Mouse (Mus musculus) intestine, postnatal 0 days (tissue): ENCODE data around the gene Olfr282. TPM values are rescaled to one million over a fixed set of nuclear protein-coding genes. Genes with fewer than 3 reads are reported as not detected.

Experiments
- ATAC-seq: fragments of 200-750 bp; cut with Nextera tagmentation; 2 replicates; pipeline ENCODE4 v1.8.0; 2017; ENCODE audit warnings: mild to moderate bottlenecking, moderate TSS enrichment, moderate library complexity
- H3K27ac ChIP-seq: fragments of 300-500 bp; sonication (generic); 2 replicates; pipeline ENCODE4 v1.5.1; 2014; ENCODE audit warnings: mild to moderate bottlenecking, low read depth, low read length, moderate library complexity
- H3K27me3 ChIP-seq: fragments of 300-500 bp; sonication (generic); replicated peaks from 2 replicates; pipeline ENCODE4 v1.6.1; 2014; ENCODE audit warnings: low read length, mixed read lengths; ENCODE audit not compliant: control insufficient read depth, insufficient read depth
- H3K36me3 ChIP-seq: fragments of 300-500 bp; sonication (generic); 2 replicates; pipeline ENCODE4 v1.6.1; 2014; ENCODE audit warnings: mild to moderate bottlenecking, moderate library complexity; ENCODE audit not compliant: control insufficient read depth, insufficient read depth
- H3K4me1 ChIP-seq: fragments of 300-500 bp; sonication (generic); replicated peaks from 2 replicates; pipeline ENCODE4 v1.6.1; 2014; ENCODE audit warnings: antibody characterized with exemption, low read length, mixed read lengths; ENCODE audit not compliant: control insufficient read depth, insufficient read depth
- H3K4me2 ChIP-seq: fragments of 300-500 bp; sonication (generic); replicated peaks from 2 replicates; pipeline ENCODE4 v1.6.1; 2014; ENCODE audit warnings: low read depth, mild to moderate bottlenecking, moderate library complexity
- H3K4me3 ChIP-seq: fragments of 300-500 bp; sonication (generic); 2 replicates; pipeline ENCODE4 v1.5.1; 2014; ENCODE audit warnings: low read depth, low read length
- H3K9ac ChIP-seq: fragments of 300-500 bp; sonication (generic); 2 replicates; pipeline ENCODE4 v1.6.1; 2014; ENCODE audit warnings: mild to moderate bottlenecking, low read depth, low read length
- H3K9me3 ChIP-seq: fragments of 300-500 bp; sonication (generic); 2 replicates; pipeline ENCODE4 v1.6.1; 2016; ENCODE audit warnings: mixed run types; ENCODE audit not compliant: control insufficient read depth
- CTCF ChIP-seq: sonication (generic); IDR thresholded peaks from 2 replicates; pipeline ENCODE4 v1.5.1; 2016; ENCODE audit warnings: low read depth, mild to moderate bottlenecking, control low read depth, antibody characterized with exemption, moderate library complexity
- WGBS: fragments of 180-500 bp; shearing (Covaris S2); extraction: QIAGEN DNeasy Blood & Tissue Kit; methylation state at CpG from one replicate; pipeline ENCODE4 v1.1.7; 2014; 5-methylcytosine and 5-hydroxymethylcytosine counted together
- polyA plus RNA-seq: library from polyadenylated mRNA; unstranded; fragments of >200 nt; fragmentation: Nextera tagmentation; extraction: Ambion mirVana; gene quantifications from 2 replicates; pipeline ENCODE4 v1.2.1, GENCODE M21; 2015

The Olfr282 gene
- polyA plus RNA-seq, 1 experiment from 2014 or later = not detected

DNA sequence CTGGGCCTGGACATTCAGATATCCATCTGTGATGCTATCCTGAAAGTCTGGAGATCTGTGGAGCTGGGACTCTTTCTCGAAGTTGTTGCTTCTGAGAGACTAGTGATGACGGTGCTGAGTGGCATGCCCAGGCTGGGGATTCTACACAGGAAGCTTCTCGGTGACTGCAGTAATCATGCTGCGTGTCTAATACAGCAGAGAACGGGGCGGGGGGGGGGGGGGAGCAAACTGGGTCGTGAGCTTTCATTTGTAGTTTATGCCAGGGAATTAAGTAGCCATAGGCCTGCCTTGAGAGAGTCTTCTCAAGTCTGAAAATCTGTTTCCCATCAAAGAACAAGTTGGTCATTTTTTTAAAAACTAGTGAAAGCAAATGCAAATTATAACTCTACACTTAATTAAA is 12.9 kb upstream of the Olfr282 start:
- no peak overlapping the region for H3K27ac ChIP-seq
- no peaks in the 10 kb centered on the region for H3K36me3 ChIP-seq
- WGBS = 69% methylated on average over 7 of the region's 7 CpGs
- no peak overlapping the region for H3K9ac ChIP-seq
- H3K4me1 ChIP-seq = no peaks in the 10 kb centered on the region
- ATAC-seq = no peak
- H3K4me2 ChIP-seq = no peak overlapping the region
- no peaks in the 10 kb centered on the region for H3K9me3 ChIP-seq
- H3K27me3 ChIP-seq = no peaks in the 10 kb centered on the region
- no peak overlapping the region for H3K4me3 ChIP-seq
- no peak for TF ChIP-seq CTCF

- no peak for ATAC-seq
- Histone ChIP-seq H3K4me1 (no peaks in the 10 kb centered on the region), H3K36me3 (no peaks in the 10 kb centered on the region), H3K27ac (no peak overlapping the region), H3K4me3 (no peak overlapping the region), H3K9ac (no peak overlapping the region), H3K27me3 (no peaks in the 10 kb centered on the region), H3K4me2 (no peak overlapping the region), H3K9me3 (no peaks in the 10 kb centered on the region)
- 50% methylated on average over 4 of the region's 4 CpGs for WGBS
- TF ChIP-seq CTCF = no peak
Observed at GRCm38 (mm10) chr15:98420897-98421296, 10.1 kb upstream of the Olfr282 start.

GRCm38 (mm10) chr15:98424326-98424725 is 6.7 kb upstream of the Olfr282 start:
- peak overlapping the region; percentile 50 for H3K4me2 ChIP-seq
- TF ChIP-seq CTCF = no peak
- 69% methylated on average over 14 of the region's 14 CpGs for WGBS

GRCm38 (mm10) chr15:98424753-98425152 is 6.3 kb upstream of the Olfr282 start:
- no peak for TF ChIP-seq CTCF
- no peaks in the 10 kb centered on the region for H3K4me1 ChIP-seq
- no peaks in the 10 kb centered on the region for H3K9me3 ChIP-seq
- no peak overlapping the region for H3K4me3 ChIP-seq
- WGBS = 10% methylated on average over 6 of the region's 6 CpGs
- H3K4me2 ChIP-seq = peak overlapping the region; percentile 50
- H3K27me3 ChIP-seq = no peaks in the 10 kb centered on the region
- peak overlapping the region; percentile 61 for H3K27ac ChIP-seq
- peak; percentile 95 for ATAC-seq
- no peak overlapping the region for H3K9ac ChIP-seq
- no peaks in the 10 kb centered on the region for H3K36me3 ChIP-seq

More at GRCm38 (mm10) chr15:98424326-98424725, 6.7 kb upstream of the Olfr282 start:
- H3K9me3 ChIP-seq = no peaks in the 10 kb centered on the region
- no peaks in the 10 kb centered on the region for H3K36me3 ChIP-seq
- no peak overlapping the region for H3K4me3 ChIP-seq
- H3K27me3 ChIP-seq = no peaks in the 10 kb centered on the region
- no peaks in the 10 kb centered on the region for H3K4me1 ChIP-seq
- peak overlapping the region; percentile 61 for H3K27ac ChIP-seq
- ATAC-seq = no peak
- H3K9ac ChIP-seq = no peak overlapping the region

DNA sequence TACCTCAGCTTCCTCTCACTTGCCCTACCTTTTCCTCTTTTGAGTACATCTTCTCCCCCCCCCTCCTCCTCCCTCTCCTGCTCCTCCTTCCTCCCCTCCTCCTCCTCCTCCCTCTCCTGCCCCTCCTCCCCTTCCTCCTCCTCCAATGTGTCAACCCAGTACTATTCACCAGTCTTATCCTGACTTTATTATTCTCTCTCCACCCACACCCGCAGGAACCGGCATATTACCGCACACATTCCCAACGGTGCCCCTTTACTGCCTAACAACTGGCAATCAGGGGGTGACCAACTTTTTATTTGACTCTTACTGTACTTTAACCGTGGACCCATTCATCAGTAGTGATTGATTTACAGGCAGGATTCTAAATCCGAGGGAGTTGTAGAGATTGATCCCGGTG is 5.8 kb upstream of the Olfr282 start:
- 38% methylated on average over 7 of the region's 7 CpGs for WGBS
- Histone ChIP-seq H3K4me3 (no peak overlapping the region), H3K9ac (no peak overlapping the region), H3K4me2 (peak overlapping the region; percentile 50), H3K9me3 (no peaks in the 10 kb centered on the region), H3K4me1 (no peaks in the 10 kb centered on the region), H3K27me3 (no peaks in the 10 kb centered on the region), H3K36me3 (no peaks in the 10 kb centered on the region), H3K27ac (peak overlapping the region; percentile 61; the same call in 1 of the 2 replicates)
- ATAC-seq = peak; percentile 96
- no peak for TF ChIP-seq CTCF

GRCm38 (mm10) chr15:98444561-98444960 is 13.5 kb downstream of the Olfr282 start:
- H3K9ac ChIP-seq = no peak overlapping the region
- 74% methylated on average over 3 of the region's 3 CpGs for WGBS
- no peak overlapping the region for H3K4me3 ChIP-seq
- no peaks in the 10 kb centered on the region for H3K27me3 ChIP-seq
- TF ChIP-seq CTCF = no peak
- ATAC-seq = no peak
- no peaks in the 10 kb centered on the region for H3K36me3 ChIP-seq
- H3K27ac ChIP-seq = no peak overlapping the region
- no peak overlapping the region for H3K4me2 ChIP-seq
- no peaks in the 10 kb centered on the region for H3K4me1 ChIP-seq
- no peaks in the 10 kb centered on the region for H3K9me3 ChIP-seq

DNA sequence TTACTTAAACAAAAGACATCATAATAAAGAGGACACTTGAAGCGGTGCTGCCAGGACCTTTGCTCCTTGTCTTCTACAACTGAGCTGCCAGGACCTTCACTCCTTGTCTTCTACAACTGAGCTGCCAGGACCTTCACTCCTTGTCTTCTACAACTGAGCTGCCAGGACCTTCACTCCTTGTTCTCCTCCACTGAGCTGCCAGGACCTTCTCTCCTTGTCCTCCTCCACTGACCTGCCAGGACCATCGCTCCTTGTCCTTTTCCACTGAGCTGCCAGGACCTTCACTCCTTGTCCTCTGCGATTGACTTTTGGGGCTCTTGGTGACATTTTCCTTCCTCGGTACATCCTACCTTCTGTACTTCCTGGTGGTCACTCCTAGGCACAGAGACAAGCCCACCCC is 17.5 kb downstream of the Olfr282 start:
- no peaks in the 10 kb centered on the region for H3K36me3 ChIP-seq
- ATAC-seq = no peak
- H3K27me3 ChIP-seq = no peaks in the 10 kb centered on the region
- no peak for TF ChIP-seq CTCF
- no peaks in the 10 kb centered on the region for H3K4me1 ChIP-seq
- no peak overlapping the region for H3K4me3 ChIP-seq
- WGBS = 62% methylated on average over 4 of the region's 4 CpGs
- H3K9ac ChIP-seq = no peak overlapping the region
- H3K4me2 ChIP-seq = no peak overlapping the region
- no peaks in the 10 kb centered on the region for H3K9me3 ChIP-seq
- no peak overlapping the region for H3K27ac ChIP-seq
